Mouse (Mus musculus) Patski (cell line): ENCODE measurements around the gene Dapp1. TPM values are rescaled to one million over a fixed set of nuclear protein-coding genes. Genes with fewer than 3 reads are reported as not detected.
"Not testable (repeated sequence)": the region's sequence is repeated elsewhere in the genome, so short reads cannot be mapped to it uniquely, and the experiment has no call there.

ENCODE experiments used
- ATAC-seq: fragments of 100-300 bp; one replicate; pipeline ENCODE4 v1.8.0; 2021
- CTCF ChIA-PET: fragments of 350-600 bp; sonication (Branson Sonifier 250); formaldehyde crosslinking; loops from one replicate; lab custom pipeline; 2022; ENCODE audit warnings: inconsistent platforms; lab: Charles Lee
- POLR2A ChIA-PET: fragments of 350-600 bp; sonication (Branson Sonifier 250); formaldehyde crosslinking; loops from one replicate; lab custom pipeline; 2022; ENCODE audit warnings: antibody characterized with exemption, inconsistent platforms; lab: Charles Lee
- DNase-seq: peaks from one replicate; pipeline ENCODE4 v3.0.0-alpha.2; 2011; ENCODE audit warnings: low read depth, low spot score
- H3K27me3 ChIP-seq: fragments of 371-371 bp; one replicate; pipeline ENCODE4 v1.5.1; 2021
- CTCF ChIP-seq: fragments of 100-300 bp; IDR thresholded peaks from one replicate; pipeline ENCODE4 v1.5.1; 2021
- in situ Hi-C: fragments of 300-500 bp; cut with MboI; formaldehyde crosslinking; loops from 3 replicates; pipeline ENCODE4 v1.11.1; 2018; ENCODE audit warnings: low pct_unique_long_range_greater_than_20kb, mixed read lengths
- polyA plus RNA-seq: library from polyadenylated mRNA; unstranded; gene quantifications from one replicate; pipeline ENCODE4 v1.2.3, GENCODE M21; 2021

The Dapp1 gene
- polyA plus RNA-seq, 1 experiment from 2014 or later, result 4.0 TPM

DNA sequence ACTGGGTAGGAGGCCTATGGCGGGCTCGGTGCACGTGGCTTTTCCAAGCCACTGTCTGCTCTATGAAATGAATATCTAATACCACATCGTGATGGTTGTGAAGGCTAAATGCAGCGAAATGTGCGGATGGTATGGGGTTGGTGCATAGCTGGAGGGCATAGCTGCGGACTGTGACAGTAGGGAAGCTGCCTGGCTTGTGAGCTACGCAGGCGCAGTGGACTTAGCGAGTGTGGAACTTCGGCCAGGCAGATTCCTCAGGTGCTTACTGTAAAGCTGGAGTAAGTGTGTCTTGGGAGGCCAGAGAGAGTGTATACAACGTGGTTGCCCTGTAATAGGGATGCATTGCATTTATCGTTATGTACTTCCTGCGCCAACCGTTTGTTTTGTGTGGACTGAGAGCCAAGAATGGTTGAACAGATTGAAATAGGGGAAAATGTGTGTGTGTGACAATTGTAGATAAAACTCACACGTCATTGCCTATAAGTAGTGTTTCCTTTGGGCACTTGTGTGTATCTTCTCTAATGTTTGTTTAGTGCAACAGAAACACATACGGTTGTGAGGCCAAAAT lies 5.4 kb downstream of the Dapp1 start:
- H3K27me3 ChIP-seq, result no peaks in the 10 kb centered on the region
- in situ Hi-C loops, result loop anchor here (25.0 kb wide), 1 partner anchor 461 kb away; the partner anchor contains the start of gene Adh5

DNA sequence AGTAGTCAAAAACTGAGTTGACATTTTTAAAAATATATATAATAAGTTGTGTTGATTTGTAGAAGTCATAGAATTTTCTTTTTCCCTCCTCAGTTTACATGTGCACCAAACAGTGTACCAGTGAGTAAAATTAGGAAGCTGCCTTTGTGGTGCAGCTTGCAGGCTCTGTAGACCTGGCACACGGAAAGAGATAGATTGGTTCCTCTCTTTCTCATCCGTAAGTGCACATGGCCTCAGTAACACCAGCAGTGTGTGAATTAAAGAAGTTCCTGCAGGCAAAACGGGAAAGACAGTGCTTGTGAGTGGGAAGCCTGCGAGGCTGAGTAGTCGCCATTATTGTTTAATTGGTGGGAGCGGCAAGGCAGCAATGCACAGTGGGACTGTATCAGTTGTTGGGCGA lies 5.9 kb downstream of the Dapp1 start:
- no peak for TF ChIP-seq CTCF
- ChIA-PET CTCF (interaction anchor here (1.5 to 6.1 kb wide), 2 partner anchors 15 to 28 kb away, joined by 3 to 34 read pairs; no protein-coding TSS in a partner anchor), POLR2A (no interaction called here)
- ATAC-seq, result no peak
- in situ Hi-C loops, result loop anchor here (25.0 kb wide), 1 partner anchor 462 kb away; the partner anchor contains the start of gene Adh5
- H3K27me3 ChIP-seq, result no peaks in the 10 kb centered on the region
- no peak for DNase-seq

More for the DNA sequence above, 5.4 kb downstream of the Dapp1 start:
- ChIA-PET CTCF (interaction anchor here (1.5 to 6.1 kb wide), 2 partner anchors 15 to 28 kb away, joined by 3 to 34 read pairs; no protein-coding TSS in a partner anchor), POLR2A (no interaction called here)
- ATAC-seq, result no peak
- no peak for TF ChIP-seq CTCF
- DNase-seq, result no peak

DNA sequence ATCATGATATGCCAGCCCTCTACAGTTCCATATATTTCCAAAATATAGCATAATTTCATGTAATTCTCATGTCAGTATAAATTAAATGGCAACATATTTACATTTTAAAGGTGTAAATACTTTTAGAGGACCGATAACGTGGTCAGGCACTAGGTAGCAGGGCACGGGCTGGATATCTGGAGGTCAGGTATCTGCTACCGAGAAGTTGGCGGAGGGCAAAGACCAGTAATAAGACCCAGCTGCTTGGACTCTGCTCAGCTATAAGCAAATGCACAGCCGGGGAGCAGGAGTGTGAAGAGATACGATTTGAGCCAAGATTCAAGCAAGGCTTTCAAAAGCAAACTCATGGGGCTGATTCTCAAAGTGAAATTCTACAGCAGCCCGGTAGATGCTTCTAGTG lies 7.0 kb downstream of the Dapp1 start:
- ATAC-seq, result no peak
- in situ Hi-C loops, result no loop called here
- POLR2A ChIA-PET, result no interaction called here
- CTCF ChIA-PET, result no interaction called here
- TF ChIP-seq CTCF, result no peak
- DNase-seq, result no peak
- no peaks in the 10 kb centered on the region for H3K27me3 ChIP-seq

DNA sequence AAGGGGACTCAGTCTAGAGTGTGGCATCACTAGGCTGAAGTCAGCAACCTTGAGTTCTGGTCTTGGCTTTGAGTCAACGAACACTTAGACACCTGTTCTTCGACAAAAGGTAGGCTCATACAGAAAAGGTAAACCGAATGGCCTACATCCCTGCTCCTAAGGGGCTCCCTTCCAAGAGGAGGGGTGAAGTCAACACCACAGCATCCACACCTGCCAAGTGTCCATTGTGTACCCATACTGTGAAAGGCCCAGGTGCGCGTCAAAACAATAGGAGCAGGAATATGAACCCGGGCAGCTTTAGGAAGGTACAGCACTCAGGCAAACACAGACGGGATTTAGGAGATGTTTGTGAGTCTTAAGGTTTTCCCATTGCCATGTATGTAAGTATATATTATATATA lies 8.4 kb downstream of the Dapp1 start:
- ATAC-seq (no peak), DNase-seq (no peak)
- ChIA-PET CTCF (no interaction called here), POLR2A (no interaction called here)
- TF ChIP-seq CTCF, result no peak
- no peaks in the 10 kb centered on the region for H3K27me3 ChIP-seq
- in situ Hi-C loops, result no loop called here

DNA sequence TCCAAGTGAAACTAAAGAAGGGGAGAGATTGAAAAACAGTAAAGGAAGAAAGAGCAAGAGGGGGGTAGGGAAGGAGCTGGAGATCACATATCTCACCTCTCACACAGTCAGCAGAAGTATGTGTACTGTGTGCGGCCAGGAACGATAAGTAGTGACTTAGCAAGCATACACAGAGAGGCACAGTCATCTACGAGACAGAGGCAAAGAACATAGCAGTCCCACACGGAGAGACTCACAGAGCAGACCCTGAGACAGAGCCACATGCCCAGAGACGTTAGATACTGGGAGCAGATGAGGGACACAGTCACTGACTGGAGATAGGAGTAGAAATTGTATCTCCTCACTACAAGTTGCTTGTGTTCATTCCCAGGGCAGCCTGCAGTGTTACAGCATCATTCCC lies 9.1 kb downstream of the Dapp1 start:
- ATAC-seq (no peak), DNase-seq (no peak)
- TF ChIP-seq CTCF, result no peak
- ChIA-PET POLR2A (no interaction called here), CTCF (no interaction called here)
- no peaks in the 10 kb centered on the region for H3K27me3 ChIP-seq
- in situ Hi-C loops, result no loop called here

DNA sequence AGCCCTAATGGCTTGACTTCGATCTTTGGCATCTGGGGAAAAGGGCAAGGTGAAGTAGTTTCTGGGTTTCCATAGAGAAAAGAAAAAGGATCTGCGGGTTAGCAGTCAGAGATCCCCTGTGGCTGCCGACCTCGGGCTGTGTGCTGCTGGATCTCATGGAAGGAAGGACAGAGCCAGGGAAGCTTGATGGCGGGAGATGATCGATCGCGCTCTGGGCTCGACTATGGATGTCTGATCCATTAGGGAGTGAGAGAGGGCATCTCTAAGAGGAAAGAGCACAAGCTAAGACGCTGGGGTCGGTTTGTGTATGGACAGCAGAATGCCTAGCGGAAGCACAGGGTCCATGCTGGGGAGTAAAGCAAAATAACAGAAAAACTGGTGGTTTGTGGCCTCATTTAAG lies 11.4 kb downstream of the Dapp1 start:
- no peaks in the 10 kb centered on the region for H3K27me3 ChIP-seq
- POLR2A ChIA-PET, result no interaction called here
- in situ Hi-C loops, result no loop called here
- CTCF ChIA-PET, result interaction anchor here (1.2 to 2.2 kb wide), 2 partner anchors 14 to 21 kb away, joined by 4 to 9 read pairs; no protein-coding TSS in a partner anchor
- ATAC-seq (no peak), DNase-seq (no peak)
- TF ChIP-seq CTCF, result no peak

DNA sequence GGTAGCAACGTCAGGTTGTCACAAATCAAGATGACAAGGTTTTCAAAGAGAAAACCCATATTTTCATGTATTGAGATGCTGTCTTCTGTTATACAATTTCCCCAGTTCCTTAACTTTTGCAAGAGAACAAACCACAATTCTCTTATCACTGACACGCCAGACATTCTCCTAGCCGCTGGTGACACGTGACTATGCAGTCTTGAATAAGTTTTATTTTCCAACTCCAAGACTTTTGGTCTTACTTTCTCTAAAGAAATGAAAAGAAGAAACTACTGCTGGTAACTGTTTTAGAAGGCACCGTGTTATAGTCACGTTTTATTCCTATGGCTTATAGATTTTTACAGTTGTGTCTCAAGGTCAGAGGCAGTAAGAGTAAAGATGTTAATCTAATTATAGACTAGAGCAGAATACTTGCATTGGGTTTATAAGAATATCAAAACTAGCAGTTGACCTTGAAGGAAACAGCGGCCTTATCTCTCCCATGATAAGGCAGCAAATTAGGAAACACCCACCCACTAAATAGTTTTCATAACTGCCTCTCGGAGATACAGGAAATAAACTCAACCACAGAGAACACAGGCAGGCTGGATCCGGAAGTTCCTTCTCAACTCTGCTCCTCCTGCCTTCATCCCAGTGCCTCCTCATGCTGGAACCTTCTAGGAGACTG lies 12.4 kb downstream of the Dapp1 start:
- TF ChIP-seq CTCF, result no peak
- in situ Hi-C loops, result no loop called here
- ATAC-seq (no peak), DNase-seq (no peak)
- H3K27me3 ChIP-seq, result no peaks in the 10 kb centered on the region
- POLR2A ChIA-PET, result interaction anchor here (0.6 kb wide), 1 partner anchor 15 kb away, joined by 6 read pairs; no protein-coding TSS in a partner anchor
- CTCF ChIA-PET, result interaction anchor here (0.8 to 1.5 kb wide), 4 partner anchors 12 to 176 kb away, joined by 3 to 9 read pairs (median 5); partner anchors contain the start of genes Dapp1 and Mttp

DNA sequence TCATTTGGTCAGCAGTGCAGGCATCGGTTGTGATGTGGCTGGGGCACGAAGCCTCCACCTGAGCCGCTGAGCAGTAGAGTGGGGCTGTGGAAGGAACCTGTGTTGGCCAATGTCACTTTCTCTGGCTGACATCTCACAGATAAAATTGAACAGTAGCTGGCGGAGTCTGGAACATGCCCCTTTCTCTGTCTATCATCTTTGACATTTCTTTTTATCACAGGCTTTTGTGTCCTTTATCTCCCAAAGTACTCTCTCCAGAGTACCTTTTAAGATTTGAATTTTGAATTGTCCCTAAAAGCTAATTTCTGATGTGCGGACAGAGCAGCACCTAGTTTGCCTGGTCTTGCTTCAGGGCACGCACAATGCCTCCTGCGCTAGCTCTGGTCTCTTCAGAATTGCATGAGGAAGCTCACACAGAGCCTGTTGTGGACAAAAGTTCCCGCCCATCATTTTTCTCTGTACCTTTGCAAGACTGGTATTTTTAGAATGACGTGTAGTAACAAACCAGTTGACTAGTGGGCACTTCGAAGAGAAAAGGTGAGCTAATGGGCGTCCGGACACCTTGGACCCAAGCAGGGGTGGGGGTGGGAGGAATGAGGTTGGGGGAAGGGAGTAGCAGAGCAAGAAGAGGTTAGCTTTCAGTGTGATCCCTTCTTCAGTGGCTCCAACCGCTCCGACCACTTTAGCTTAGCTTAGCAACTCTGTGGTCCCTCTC lies 13.1 kb downstream of the Dapp1 start:
- in situ Hi-C loops, result no loop called here
- no peak for TF ChIP-seq CTCF
- H3K27me3 ChIP-seq, result no peaks in the 10 kb centered on the region
- ATAC-seq (no peak), DNase-seq (no peak)
- ChIA-PET CTCF (interaction anchor here (0.8 to 1.5 kb wide), 5 partner anchors 13 to 177 kb away, joined by 3 to 9 read pairs (median 4); partner anchors contain the start of genes Dapp1 and Mttp), POLR2A (interaction anchor here (0.6 kb wide), 2 partner anchors 16 to 85 kb away, joined by 4 to 6 read pairs; no protein-coding TSS in a partner anchor)

DNA sequence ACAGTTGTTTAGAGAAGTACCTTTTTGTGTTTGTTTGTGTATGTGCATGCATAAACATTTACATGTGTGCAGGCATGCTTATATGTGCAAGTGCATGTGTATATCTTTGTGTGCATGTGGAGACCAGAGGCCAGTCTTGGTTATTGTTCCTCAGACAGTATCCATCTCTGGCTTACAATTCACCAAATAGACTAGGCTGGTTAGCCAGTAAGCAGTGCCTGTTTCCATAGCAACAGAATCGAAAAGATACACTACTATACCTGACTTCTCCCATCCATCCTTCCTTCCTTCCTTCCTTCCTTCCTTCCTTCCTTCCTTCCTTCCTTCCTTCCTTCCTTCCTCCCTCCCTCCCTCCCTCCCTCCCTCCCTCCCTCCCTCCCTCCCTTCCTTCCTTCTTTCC lies 17.3 kb downstream of the Dapp1 start:
- POLR2A ChIA-PET, DNase-seq, CTCF ChIA-PET, in situ Hi-C loops, H3K27me3 ChIP-seq, ATAC-seq: not testable (repeated sequence)

DNA sequence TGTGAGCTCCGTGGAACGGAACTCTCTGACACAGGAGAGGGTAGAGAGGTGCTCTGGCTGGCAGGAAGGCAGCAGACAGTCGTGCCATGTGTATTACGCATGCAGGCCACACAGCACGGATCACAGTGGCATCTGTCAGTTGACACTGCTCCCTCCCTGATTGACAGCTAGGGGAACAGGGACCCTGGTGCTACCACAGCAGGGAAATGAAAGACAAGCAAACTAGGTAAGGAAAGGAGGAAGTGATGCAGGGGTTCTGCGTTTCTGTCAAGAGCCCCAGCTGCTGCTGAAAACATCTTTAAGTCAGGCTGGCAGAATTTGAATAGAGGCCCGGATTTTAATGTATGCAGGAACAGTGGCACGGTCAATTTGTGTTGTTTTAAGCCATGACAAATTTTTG lies 17.8 kb downstream of the Dapp1 start:
- no peak for DNase-seq
- POLR2A ChIA-PET, result interaction anchor here (1.0 kb wide), 1 partner anchor 16 kb away, joined by 5 read pairs; no protein-coding TSS in a partner anchor
- ATAC-seq, result no peak
- no peaks in the 10 kb centered on the region for H3K27me3 ChIP-seq
- in situ Hi-C loops, result no loop called here
- TF ChIP-seq CTCF, result no peak
- CTCF ChIA-PET, result no interaction called here
